7 mouse cellular contexts compared by ENCODE assay signal in genomic region chr17:3026859-3027258, GRCm38 (mm10).
DNase-seq lines count a peak whose midpoint lies in the region; ATAC-seq and TF ChIP-seq lines count a peak whose summit lies in the region.
"Not testable (repeated sequence)": the region's sequence is repeated elsewhere in the genome, so short reads cannot be mapped to it uniquely, and the experiment has no call there.

No protein-coding gene starts in this region.

- 0 out of 2 replicates have a peak, but pooled peaks have one; percentile 33 for ATAC-seq in embryonic facial prominence, embryonic 13.5 days (ENCODE audit: insufficient number of reproducible peaks, insufficient read depth, low FRiP score, low TSS enrichment, low read depth)
- ATAC-seq in forebrain, embryonic 15.5 days (replicated peaks) = peak; percentile 65
- ATAC-seq in hematopoietic stem cell, adult 5-6 weeks (replicated peaks in 1 of 2; ENCODE audit: insufficient read depth in 1 of 2, low FRiP score in 2 of 2, low TSS enrichment in 1 of 2, low read depth in 1 of 2, poor library complexity in 2 of 2, severe bottlenecking in 2 of 2) = peak; percentile 11 to 37; a peak in 2 of 4 replicates
- ATAC-seq in limb, embryonic 11.5 days (ENCODE audit: insufficient number of reproducible peaks, low FRiP score, low TSS enrichment, low read depth) = not testable (repeated sequence)
- peak; percentile 24; the same call in 1 of the 2 replicates for ATAC-seq in lung, postnatal 0 days
- peak; percentile 34; the same call in 1 of the 2 replicates for ATAC-seq in midbrain, embryonic 11.5 days (ENCODE audit: low FRiP score)
- 0 out of 2 replicates have a peak, but pooled peaks have one; percentile 54 for ATAC-seq in neural tube, embryonic 14.5 days (ENCODE audit: low read depth)

- TF ChIP-seq EP300 in lung, postnatal 0 days (IDR thresholded peaks at IDR 0.05) = not testable (repeated sequence)

- not testable (repeated sequence) for H3K4me2 ChIP-seq in embryonic facial prominence, embryonic 13.5 days; forebrain, embryonic 15.5 days (replicated peaks); limb, embryonic 11.5 days (ENCODE audit: low read depth, severe bottlenecking); lung, postnatal 0 days (replicated peaks; ENCODE audit: low read depth, low read length); midbrain, embryonic 11.5 days; neural tube, embryonic 14.5 days (ENCODE audit: low read depth, low read length)

- not testable (repeated sequence) for H3K4me3 ChIP-seq in embryonic facial prominence, embryonic 13.5 days; forebrain, embryonic 15.5 days; limb, embryonic 11.5 days (ENCODE audit: low read depth, low read length); lung, postnatal 0 days (ENCODE audit: low read depth, low read length); midbrain, embryonic 11.5 days (ENCODE audit: low read depth, low read length); neural tube, embryonic 14.5 days (ENCODE audit: low read depth, low read length)

- H3K36me3 ChIP-seq in embryonic facial prominence, embryonic 13.5 days; forebrain, embryonic 15.5 days; limb, embryonic 11.5 days (ENCODE audit: control insufficient read depth, insufficient read depth, low read length); lung, postnatal 0 days (ENCODE audit: insufficient read depth, low read length); midbrain, embryonic 11.5 days (ENCODE audit: control insufficient read depth, insufficient read depth, low read length); neural tube, embryonic 14.5 days (ENCODE audit: control insufficient read depth, insufficient read depth, low read length): not testable (repeated sequence)

- TF ChIP-seq CTCF in lung, postnatal 0 days (IDR thresholded peaks at IDR 0.05) = not testable (repeated sequence)

- 38% methylated on average over 1 of the region's 1 CpGs for WGBS in embryonic facial prominence, embryonic 13.5 days
- WGBS in forebrain, embryonic 15.5 days = 43% methylated on average over 1 of the region's 1 CpGs
- 55% methylated on average over 1 of the region's 1 CpGs for WGBS in limb, embryonic 11.5 days
- WGBS in lung, postnatal 0 days = 63% methylated on average over 1 of the region's 1 CpGs
- WGBS in midbrain, embryonic 11.5 days = 74% methylated on average over 1 of the region's 1 CpGs
- 67% methylated on average over 1 of the region's 1 CpGs for WGBS in neural tube, embryonic 14.5 days

- H3K9me3 ChIP-seq in embryonic facial prominence, embryonic 13.5 days = peaks cover 48% of the 10 kb centered on the region
- H3K9me3 ChIP-seq in forebrain, embryonic 15.5 days; lung, postnatal 0 days (ENCODE audit: low read length); neural tube, embryonic 14.5 days (ENCODE audit: control insufficient read depth, low read length): not testable (repeated sequence)
- peaks cover 47% of the 10 kb centered on the region for H3K9me3 ChIP-seq in limb, embryonic 11.5 days (ENCODE audit: control insufficient read depth, low read length)
- peaks cover 42% of the 10 kb centered on the region for H3K9me3 ChIP-seq in midbrain, embryonic 11.5 days (ENCODE audit: control insufficient read depth, low read length)

- H3K27ac ChIP-seq in embryonic facial prominence, embryonic 13.5 days; forebrain, embryonic 15.5 days (replicated peaks); limb, embryonic 11.5 days (replicated peaks; ENCODE audit: low read depth, low read length); lung, postnatal 0 days (ENCODE audit: low read length); midbrain, embryonic 11.5 days (ENCODE audit: low read depth, low read length); neural tube, embryonic 14.5 days (ENCODE audit: low read depth, low read length): not testable (repeated sequence)

- H3K4me1 ChIP-seq in embryonic facial prominence, embryonic 13.5 days; forebrain, embryonic 15.5 days; limb, embryonic 11.5 days (ENCODE audit: control insufficient read depth, insufficient read depth, low read length); lung, postnatal 0 days (ENCODE audit: insufficient read depth, low read depth, low read length); midbrain, embryonic 11.5 days (ENCODE audit: control insufficient read depth, insufficient read depth, low read length); neural tube, embryonic 14.5 days (ENCODE audit: control insufficient read depth, insufficient read depth, low read length): not testable (repeated sequence)

- H3K9ac ChIP-seq in embryonic facial prominence, embryonic 13.5 days; forebrain, embryonic 15.5 days (replicated peaks); limb, embryonic 11.5 days (ENCODE audit: low read length); lung, postnatal 0 days (replicated peaks; ENCODE audit: low read depth); midbrain, embryonic 11.5 days (ENCODE audit: low read length); neural tube, embryonic 14.5 days (replicated peaks; ENCODE audit: low read depth, low read length): not testable (repeated sequence)

- H3K27me3 ChIP-seq in embryonic facial prominence, embryonic 13.5 days; forebrain, embryonic 15.5 days; limb, embryonic 11.5 days (ENCODE audit: control insufficient read depth, insufficient read depth, low read length); lung, postnatal 0 days (replicated peaks; ENCODE audit: insufficient read depth, low read length); midbrain, embryonic 11.5 days (ENCODE audit: control insufficient read depth, insufficient read depth, low read length); neural tube, embryonic 14.5 days (ENCODE audit: control insufficient read depth, insufficient read depth, low read length): not testable (repeated sequence)

- DNase-seq in limb, embryonic 11.5 days (ENCODE audit: low spot score) = peak; percentile 7
- DNase-seq in lung, postnatal 0 days (ENCODE audit: low spot score); midbrain, embryonic 11.5 days (ENCODE audit: low spot score, missing footprints): not testable (repeated sequence)
